Mouse (Mus musculus) liver, embryonic 15.5 days (tissue): ENCODE data around the gene Nme7. TPM values are rescaled to one million over a fixed set of nuclear protein-coding genes. Genes with fewer than 3 reads are reported as not detected.
A peak's percentile ranks its signal among the peaks of the same experiment; 100 is the strongest.

Experiments
- ATAC-seq: fragments of 200-750 bp; cut with Nextera tagmentation; 2 replicates; pipeline ENCODE4 v1.8.0; 2017; ENCODE audit warnings: moderate number of reproducible peaks, mild to moderate bottlenecking, moderate library complexity; ENCODE audit not compliant: insufficient read depth
- H3K27ac ChIP-seq: fragments of 300-500 bp; sonication (generic); replicated peaks from 2 replicates; pipeline ENCODE4 v1.5.1; 2015; ENCODE audit warnings: mild to moderate bottlenecking, inconsistent platforms
- H3K27me3 ChIP-seq: fragments of 300-500 bp; sonication (generic); 2 replicates; pipeline ENCODE4 v1.6.1; 2015; ENCODE audit warnings: mild to moderate bottlenecking, inconsistent platforms
- H3K36me3 ChIP-seq: fragments of 300-500 bp; sonication (generic); replicated peaks from 2 replicates; pipeline ENCODE4 v1.6.1; 2015; ENCODE audit warnings: moderate library complexity, mild to moderate bottlenecking, inconsistent platforms
- H3K4me1 ChIP-seq: fragments of 300-500 bp; sonication (generic); replicated peaks from 2 replicates; pipeline ENCODE4 v1.6.1; 2015; ENCODE audit warnings: inconsistent platforms
- H3K4me2 ChIP-seq: fragments of 300-500 bp; sonication (generic); 2 replicates; pipeline ENCODE4 v1.6.1; 2015; ENCODE audit warnings: moderate library complexity, mild to moderate bottlenecking, inconsistent platforms
- H3K4me3 ChIP-seq: fragments of 300-500 bp; sonication (generic); replicated peaks from 2 replicates; pipeline ENCODE4 v1.5.1; 2015; ENCODE audit warnings: mild to moderate bottlenecking, inconsistent platforms
- H3K9ac ChIP-seq: fragments of 300-500 bp; sonication (generic); 2 replicates; pipeline ENCODE4 v1.6.1; 2015; ENCODE audit warnings: moderate library complexity, mild to moderate bottlenecking, inconsistent platforms
- H3K9me3 ChIP-seq: fragments of 300-500 bp; sonication (generic); replicated peaks from 2 replicates; pipeline ENCODE4 v1.6.1; 2016; ENCODE audit warnings: inconsistent platforms
- WGBS: fragments of 180-500 bp; shearing (Covaris S2); methylation state at CpG from one replicate; pipeline ENCODE4 v1.1.7; 2015; ENCODE audit warnings: mixed read lengths; ENCODE audit not compliant: insufficient replicate concordance; 5-methylcytosine and 5-hydroxymethylcytosine counted together
- polyA plus RNA-seq: library from polyadenylated mRNA; unstranded; fragments of >200 nt; fragmentation: Nextera tagmentation; extraction: Ambion mirVana; gene quantifications from 2 replicates; pipeline ENCODE4 v1.2.1, GENCODE M21; 2015

The Nme7 gene
- polyA plus RNA-seq: 9.0 and 10.4 TPM in 2 replicates

GRCm38 (mm10) chr1:164303821-164304220 is at the start of gene Nme7:
Gene Nme7, plus strand, starts transcription at chr1:164304121.
- Histone ChIP-seq H3K9ac (no peak within 1 kb of the TSS), H3K27me3 (no peaks in the 10 kb centered on the region), H3K4me1 (peaks cover 24% of the 10 kb centered on the region), H3K9me3 (no peaks in the 10 kb centered on the region), H3K27ac (no peak within 1 kb of the TSS), H3K4me2 (no peak within 1 kb of the TSS), H3K36me3 (peaks cover 41% of the 10 kb centered on the region), H3K4me3 (no peak within 1 kb of the TSS)
- whole genome bisulfite sequencing: 90% methylated on average over 5 of the region's 5 CpGs
- ATAC-seq: no peak

- Histone ChIP-seq H3K9ac (no peak overlapping the region), H3K9me3 (no peaks in the 10 kb centered on the region), H3K27ac (no peak overlapping the region), H3K4me3 (no peak overlapping the region), H3K27me3 (no peaks in the 10 kb centered on the region), H3K4me1 (peaks cover 45% of the 10 kb centered on the region), H3K36me3 (peaks cover 19% of the 10 kb centered on the region), H3K4me2 (no peak overlapping the region)
- no peak for ATAC-seq
- WGBS: 30% methylated on average over 3 of the region's 3 CpGs
Measured at GRCm38 (mm10) chr1:164254836-164255235, 49.1 kb upstream of the Nme7 start.

GRCm38 (mm10) chr1:164260171-164261028 is 43.5 kb upstream of the Nme7 start:
- Histone ChIP-seq H3K27me3 (no peaks in the 10 kb centered on the region), H3K4me1 (0 out of 2 replicates have a peak, but pooled peaks cover 4% of the 10 kb centered on the region), H3K4me2 (no peak overlapping the region), H3K9me3 (no peaks in the 10 kb centered on the region), H3K9ac (no peak overlapping the region), H3K4me3 (no peak overlapping the region), H3K27ac (no peak overlapping the region), H3K36me3 (peaks cover 51% of the 10 kb centered on the region)
- 0 out of 2 replicates have a peak, but pooled peaks have one; percentile 26 for ATAC-seq
- WGBS: 71% methylated on average over 16 of the region's 16 CpGs

- no peak overlapping the region for H3K4me2 ChIP-seq
- peaks cover 51% of the 10 kb centered on the region for H3K36me3 ChIP-seq
- no peak overlapping the region for H3K4me3 ChIP-seq
- H3K9ac ChIP-seq: no peak overlapping the region
- H3K4me1 ChIP-seq: 0 out of 2 replicates have a peak, but pooled peaks cover 4% of the 10 kb centered on the region
- 85% methylated on average over 7 of the region's 7 CpGs for WGBS
- H3K27me3 ChIP-seq: no peaks in the 10 kb centered on the region
- ATAC-seq: no peak
- H3K27ac ChIP-seq: no peak overlapping the region
- no peaks in the 10 kb centered on the region for H3K9me3 ChIP-seq
Measured at GRCm38 (mm10) chr1:164261553-164261952, 42.4 kb upstream of the Nme7 start.

- Histone ChIP-seq H3K27me3 (no peaks in the 10 kb centered on the region), H3K9me3 (no peaks in the 10 kb centered on the region), H3K4me3 (no peak overlapping the region), H3K4me2 (no peak overlapping the region), H3K36me3 (0 out of 2 replicates have a peak, but pooled peaks cover 2% of the 10 kb centered on the region), H3K27ac (no peak overlapping the region), H3K4me1 (peaks cover 7% of the 10 kb centered on the region), H3K9ac (no peak overlapping the region)
- ATAC-seq: no peak
- 79% methylated on average over 7 of the region's 7 CpGs for WGBS
Measured at GRCm38 (mm10) chr1:164270941-164271340, 33.0 kb upstream of the Nme7 start.

- Histone ChIP-seq H3K9ac (no peak overlapping the region), H3K27ac (no peak overlapping the region), H3K4me3 (no peak overlapping the region), H3K9me3 (no peaks in the 10 kb centered on the region), H3K4me1 (peaks cover 8% of the 10 kb centered on the region), H3K36me3 (no peaks in the 10 kb centered on the region), H3K4me2 (no peak overlapping the region), H3K27me3 (no peaks in the 10 kb centered on the region)
- WGBS: 71% methylated on average over 6 of the region's 6 CpGs
- ATAC-seq: no peak
Measured at GRCm38 (mm10) chr1:164273659-164274058, 30.3 kb upstream of the Nme7 start.

GRCm38 (mm10) chr1:164275455-164275954 is 28.4 kb upstream of the Nme7 start, which contains the start of gene Ccdc181:
Gene Ccdc181, plus strand, starts transcription at chr1:164275585.
- ATAC-seq: peak; percentile 100
- Histone ChIP-seq H3K9ac (peak within 1 kb of the TSS; percentile 64), H3K4me3 (peak within 1 kb of the TSS; percentile 70), H3K36me3 (no peaks in the 10 kb centered on the region), H3K4me1 (peaks cover 8% of the 10 kb centered on the region), H3K4me2 (peak within 1 kb of the TSS; percentile 91), H3K27me3 (no peaks in the 10 kb centered on the region), H3K27ac (peak within 1 kb of the TSS; percentile 55), H3K9me3 (no peaks in the 10 kb centered on the region)
- under 1% methylated on average over 31 of the region's 31 CpGs for WGBS

- 81% methylated on average over 3 of the region's 3 CpGs for WGBS
Measured at GRCm38 (mm10) chr1:164276552-164276951, 27.4 kb upstream of the Nme7 start.

GRCm38 (mm10) chr1:164279332-164279731 is 24.6 kb upstream of the Nme7 start:
- Histone ChIP-seq H3K4me1 (peaks cover 8% of the 10 kb centered on the region), H3K4me3 (no peak overlapping the region), H3K27ac (no peak overlapping the region), H3K4me2 (no peak overlapping the region), H3K36me3 (no peaks in the 10 kb centered on the region), H3K9ac (no peak overlapping the region), H3K9me3 (no peaks in the 10 kb centered on the region), H3K27me3 (no peaks in the 10 kb centered on the region)
- no peak for ATAC-seq
- WGBS: 73% methylated on average over 4 of the region's 4 CpGs

More at GRCm38 (mm10) chr1:164276552-164276951, 27.4 kb upstream of the Nme7 start:
- Histone ChIP-seq H3K27ac (no peak overlapping the region), H3K4me1 (peaks cover 8% of the 10 kb centered on the region), H3K4me2 (no peak overlapping the region), H3K4me3 (no peak overlapping the region), H3K9ac (no peak overlapping the region), H3K36me3 (no peaks in the 10 kb centered on the region), H3K9me3 (no peaks in the 10 kb centered on the region), H3K27me3 (no peaks in the 10 kb centered on the region)
- ATAC-seq: no peak

GRCm38 (mm10) chr1:164284007-164284406 is 19.9 kb upstream of the Nme7 start:
- Histone ChIP-seq H3K4me3 (no peak overlapping the region), H3K27me3 (no peaks in the 10 kb centered on the region), H3K9ac (no peak overlapping the region), H3K27ac (no peak overlapping the region), H3K4me2 (no peak overlapping the region), H3K36me3 (no peaks in the 10 kb centered on the region), H3K4me1 (no peaks in the 10 kb centered on the region), H3K9me3 (no peaks in the 10 kb centered on the region)
- 75% methylated on average over 3 of the region's 3 CpGs for WGBS
- no peak for ATAC-seq

GRCm38 (mm10) chr1:164287406-164287805 is 16.5 kb upstream of the Nme7 start:
- ATAC-seq: no peak
- Histone ChIP-seq H3K4me1 (no peaks in the 10 kb centered on the region), H3K9ac (no peak overlapping the region), H3K9me3 (no peaks in the 10 kb centered on the region), H3K4me3 (no peak overlapping the region), H3K4me2 (no peak overlapping the region), H3K36me3 (peaks cover 16% of the 10 kb centered on the region), H3K27me3 (no peaks in the 10 kb centered on the region), H3K27ac (no peak overlapping the region)
- 50% methylated on average over 15 of the region's 15 CpGs for WGBS
